In the genomic region with DNA sequence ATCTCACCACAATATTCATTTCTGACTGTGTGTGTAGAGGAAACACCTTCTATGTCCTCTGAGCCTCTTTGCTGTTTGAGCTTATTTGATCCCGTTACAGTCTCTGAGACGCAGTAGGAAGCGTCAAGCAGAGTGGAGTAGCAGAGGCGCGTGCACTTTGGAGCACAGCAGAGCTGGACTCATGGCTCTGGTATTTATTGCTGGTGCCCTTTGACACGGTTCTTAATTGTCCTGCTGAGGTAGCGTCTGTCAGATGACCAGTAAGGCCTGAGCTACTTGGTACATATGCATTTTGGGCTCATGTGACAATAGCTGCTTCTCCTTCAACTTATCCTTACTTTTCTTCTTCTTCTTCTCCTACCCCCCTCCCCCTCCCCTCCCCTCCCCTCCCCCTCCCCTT, we compare ENCODE assay signal across 15 mouse cellular contexts.
DNase-seq lines count a peak whose midpoint lies in the region; ATAC-seq and TF ChIP-seq lines count a peak whose summit lies in the region.
"Had no signal": no experiment of that assay in that cellular context is flagged by ENCODE, and none has a peak within 500 bp of the region (broad histone marks: within the 10 kb centered on the region; RNA-seq: fewer than 3 reads in every experiment).

No protein-coding gene starts in this region.

- 61% methylated on average over 7 of the region's 7 CpGs for WGBS in heart, embryonic 10.5 days
- WGBS in intestine, embryonic 15.5 days = 40% methylated on average over 7 of the region's 7 CpGs
- 65% methylated on average over 7 of the region's 7 CpGs for WGBS in midbrain, embryonic 13.5 days
- WGBS in forebrain, embryonic 15.5 days = 71% methylated on average over 7 of the region's 7 CpGs

- H3K9ac ChIP-seq in ES-Bruce4 (ENCODE audit: low read depth, poor library complexity, severe bottlenecking) = no peak overlapping the region
- H3K9ac ChIP-seq in intestine, embryonic 15.5 days = no peak overlapping the region
- H3K9ac ChIP-seq in midbrain, embryonic 13.5 days (replicated peaks) = no peak overlapping the region
- H3K9ac ChIP-seq in forebrain, embryonic 15.5 days (replicated peaks) = no peak overlapping the region
- H3K9ac ChIP-seq: heart, embryonic 13.5 days; neural tube, embryonic 13.5 days had no signal

- no peak overlapping the region for H3K27ac ChIP-seq in heart, embryonic 10.5 days
- no peak overlapping the region for H3K27ac ChIP-seq in ES-Bruce4 (ENCODE audit: insufficient read depth, low read length)
- H3K27ac ChIP-seq in intestine, embryonic 15.5 days = no peak overlapping the region
- H3K27ac ChIP-seq in midbrain, embryonic 13.5 days = no peak overlapping the region
- no peak overlapping the region for H3K27ac ChIP-seq in forebrain, embryonic 15.5 days (replicated peaks)
- H3K27ac ChIP-seq: heart, embryonic 13.5 days; neural tube, embryonic 13.5 days had no signal

- H3K4me1 ChIP-seq in heart, embryonic 10.5 days = no peaks in the 10 kb centered on the region
- H3K4me1 ChIP-seq in ES-Bruce4 (ENCODE audit: control insufficient read depth, insufficient read depth, low read length) = peaks cover 4% of the 10 kb centered on the region
- H3K4me1 ChIP-seq in intestine, embryonic 15.5 days (replicated peaks) = 0 out of 2 replicates have a peak, but pooled peaks cover 2% of the 10 kb centered on the region
- 0 out of 2 replicates have a peak, but pooled peaks cover 7% of the 10 kb centered on the region for H3K4me1 ChIP-seq in midbrain, embryonic 13.5 days (replicated peaks)
- H3K4me1 ChIP-seq in forebrain, embryonic 15.5 days = no peaks in the 10 kb centered on the region
- H3K4me1 ChIP-seq: heart, embryonic 13.5 days; megakaryocyte, embryonic 14.5 days had no signal

- H3K4me3 ChIP-seq in heart, embryonic 10.5 days = no peak overlapping the region
- H3K4me3 ChIP-seq in ES-Bruce4 (ENCODE audit: low read depth, low read length) = no peak overlapping the region
- no peak overlapping the region for H3K4me3 ChIP-seq in intestine, embryonic 15.5 days (replicated peaks)
- no peak overlapping the region for H3K4me3 ChIP-seq in midbrain, embryonic 13.5 days (replicated peaks)
- no peak overlapping the region for H3K4me3 ChIP-seq in forebrain, embryonic 15.5 days
- H3K4me3 ChIP-seq: erythroblast, embryonic 14.5 days; heart, embryonic 13.5 days; megakaryocyte, embryonic 14.5 days; neural tube, embryonic 13.5 days had no signal

- H3K4me2 ChIP-seq in intestine, embryonic 15.5 days (replicated peaks) = no peak overlapping the region
- no peak overlapping the region for H3K4me2 ChIP-seq in midbrain, embryonic 13.5 days (replicated peaks)
- H3K4me2 ChIP-seq in forebrain, embryonic 15.5 days (replicated peaks) = no peak overlapping the region
- H3K4me2 ChIP-seq: heart, embryonic 13.5 days; neural tube, embryonic 13.5 days had no signal

- TF ChIP-seq POLR2A in ES-Bruce4 (IDR thresholded peaks at IDR 0.05; ENCODE audit: insufficient read depth, low read length) = no peak

- DNase-seq in heart, embryonic 10.5 days (ENCODE audit: low spot score) = peak; percentile 57
- DNase-seq in heart, postnatal 14 days = no peak
- peak; percentile 59 to 79 for DNase-seq in kidney, postnatal 36 days
- DNase-seq in left cerebral cortex, postnatal 4 days = no peak
- DNase-seq: B cell, adult 2 months; cerebellum, postnatal 25 days; lung, adult 2 months had no signal

- ATAC-seq in intestine, embryonic 15.5 days = peak; percentile 90
- ATAC-seq in midbrain, embryonic 13.5 days = no peak
- no peak for ATAC-seq in forebrain, embryonic 15.5 days (replicated peaks)

- H3K36me3 ChIP-seq in heart, embryonic 10.5 days = no peaks in the 10 kb centered on the region
- H3K36me3 ChIP-seq in ES-Bruce4 (ENCODE audit: control insufficient read depth, insufficient read depth, low read length, poor library complexity, severe bottlenecking) = no peaks in the 10 kb centered on the region
- no peaks in the 10 kb centered on the region for H3K36me3 ChIP-seq in intestine, embryonic 15.5 days
- H3K36me3 ChIP-seq in midbrain, embryonic 13.5 days = no peaks in the 10 kb centered on the region
- H3K36me3 ChIP-seq in forebrain, embryonic 15.5 days = no peaks in the 10 kb centered on the region
- H3K36me3 ChIP-seq: heart, embryonic 13.5 days; neural tube, embryonic 13.5 days had no signal

- no peak for TF ChIP-seq CTCF in ES-Bruce4 (IDR thresholded peaks at IDR 0.05; ENCODE audit: low read depth, low read length)

- no peaks in the 10 kb centered on the region for H3K9me3 ChIP-seq in heart, embryonic 10.5 days
- H3K9me3 ChIP-seq in ES-Bruce4 (replicated peaks; ENCODE audit: control insufficient read depth, insufficient read depth, low read length, poor library complexity, severe bottlenecking) = no peaks in the 10 kb centered on the region
- no peaks in the 10 kb centered on the region for H3K9me3 ChIP-seq in intestine, embryonic 15.5 days
- H3K9me3 ChIP-seq in midbrain, embryonic 13.5 days = no peaks in the 10 kb centered on the region
- H3K9me3 ChIP-seq in forebrain, embryonic 15.5 days = no peaks in the 10 kb centered on the region
- H3K9me3 ChIP-seq: heart, embryonic 13.5 days; neural tube, embryonic 13.5 days had no signal

- TF ChIP-seq EP300 in ES-Bruce4 (IDR thresholded peaks at IDR 0.05; ENCODE audit: insufficient read depth, low read depth, low read length) = 0 out of 2 replicates have a peak, but pooled peaks have one; percentile 11

- intact Hi-C loops in heart, postnatal 14 days (cut with DNase I) = no loop called here
- intact Hi-C loops in left cerebral cortex, postnatal 4 days (cut with DNase I) = no loop called here

- H3K27me3 ChIP-seq in heart, embryonic 10.5 days (ENCODE audit: insufficient read depth, poor library complexity, severe bottlenecking) = no peaks in the 10 kb centered on the region
- H3K27me3 ChIP-seq in ES-Bruce4 (ENCODE audit: control insufficient read depth, insufficient read depth, low read length, poor library complexity, severe bottlenecking) = no peaks in the 10 kb centered on the region
- no peaks in the 10 kb centered on the region for H3K27me3 ChIP-seq in intestine, embryonic 15.5 days (replicated peaks)
- H3K27me3 ChIP-seq in midbrain, embryonic 13.5 days = no peaks in the 10 kb centered on the region
- H3K27me3 ChIP-seq in forebrain, embryonic 15.5 days = no peaks in the 10 kb centered on the region
- H3K27me3 ChIP-seq: heart, embryonic 13.5 days; neural tube, embryonic 13.5 days had no signal

Comparison
In these comparisons a context has a peak if more than half of its experiments do, and no peak if none do; other contexts are left out.
1. DNase-seq: peak in heart, embryonic 10.5 days (single experiment) and kidney, postnatal 36 days (2 of 2); none in heart, postnatal 14 days (0 of 2) and left cerebral cortex, postnatal 4 days (single experiment).